Mouse (Mus musculus) ES-E14 (cell line): Measurements from ENCODE around the gene Olfr1564. TPM values are rescaled to one million over a fixed set of nuclear protein-coding genes. Genes with fewer than 3 reads are reported as not detected.
"Not testable (repeated sequence)": the region's sequence is repeated elsewhere in the genome, so short reads cannot be mapped to it uniquely, and the experiment has no call there.

Source experiments
- DNase-seq: peaks from one replicate; pipeline ENCODE4 v3.0.0-alpha.2; 2013; ENCODE audit warnings: low read depth, low spot score
- H3K27ac ChIP-seq: 2 replicates; pipeline ENCODE4 v1.5.1; 2012; ENCODE audit warnings: low read depth, mild to moderate bottlenecking, low read length, moderate library complexity, mixed read lengths; ENCODE audit not compliant: poor library complexity, insufficient read depth, severe bottlenecking
- H3K36me3 ChIP-seq: 2 replicates; pipeline ENCODE4 v1.6.1; 2012; ENCODE audit warnings: mild to moderate bottlenecking, low read length, moderate library complexity, mixed read lengths; ENCODE audit not compliant: control insufficient read depth, poor library complexity, insufficient read depth, severe bottlenecking
- H3K4me1 ChIP-seq, 2 experiments: fragments of 150-350 bp in 1 of 2; sonication (generic) in 1 of 2; 2 replicates each; pipeline ENCODE4 v1.6.1; 2012; ENCODE audit warnings: low read length in 2 of 2, mild to moderate bottlenecking in 1 of 2, mixed read lengths in 1 of 2; ENCODE audit not compliant: control insufficient read depth in 2 of 2, insufficient read depth in 2 of 2, poor library complexity in 1 of 2
- H3K4me3 ChIP-seq, 2 experiments: fragments of 150-350 bp in 1 of 2; sonication (generic) in 1 of 2; 2 replicates each; pipeline ENCODE4 v1.5.1; 2012; ENCODE audit warnings: low read length in 2 of 2, low read depth in 1 of 2, mild to moderate bottlenecking in 1 of 2, mixed read lengths in 1 of 2; ENCODE audit not compliant: insufficient read depth in 1 of 2, poor library complexity in 1 of 2, severe bottlenecking in 1 of 2
- H3K9ac ChIP-seq: 2 replicates; pipeline ENCODE4 v1.6.1; 2012; ENCODE audit warnings: low read depth, mild to moderate bottlenecking, low read length, mixed read lengths; ENCODE audit not compliant: poor library complexity, insufficient read depth, severe bottlenecking
- H3K9me3 ChIP-seq: fragments of 150-350 bp; sonication (generic); 2 replicates; pipeline ENCODE4 v1.6.1; 2012; ENCODE audit warnings: low read depth, mild to moderate bottlenecking, low read length; ENCODE audit not compliant: control insufficient read depth, insufficient read depth
- CHD2 ChIP-seq: IDR thresholded peaks from 2 replicates; pipeline ENCODE4 v1.6.1; 2014; ENCODE audit warnings: mild to moderate bottlenecking, low read depth, low read length, inconsistent platforms
- HCFC1 ChIP-seq: IDR thresholded peaks from 2 replicates; pipeline ENCODE4 v1.6.1; 2012; ENCODE audit warnings: low read length, inconsistent platforms, borderline replicate concordance; ENCODE audit not compliant: insufficient read depth
- MAFK ChIP-seq: IDR thresholded peaks from 2 replicates; pipeline ENCODE4 v1.6.1; 2014; ENCODE audit warnings: mild to moderate bottlenecking, low read depth, low read length, inconsistent platforms; ENCODE audit not compliant: insufficient read depth
- ZC3H11A ChIP-seq: IDR thresholded peaks from 2 replicates; pipeline ENCODE4 v1.6.1; 2012; ENCODE audit warnings: low read depth, mild to moderate bottlenecking, inconsistent platforms, low read length, borderline replicate concordance
- ZNF384 ChIP-seq: IDR thresholded peaks from 2 replicates; pipeline ENCODE4 v1.6.1; 2012; ENCODE audit warnings: low read depth, low read length, inconsistent platforms
- in situ Hi-C, 2 experiments: fragments of 600-800 bp; cut with MboI; formaldehyde crosslinking; loops; one replicate each; pipeline ENCODE4 v1.15.1; 2025; ENCODE audit warnings: low sequenced_read_pairs in 2 of 2, inconsistent platforms in 1 of 2; ENCODE audit not compliant: unreplicated experiment in 2 of 2
- total RNA-seq: library from RNA; depleted of rRNA; stranded (reverse); fragments of 300-350 nt; gene quantifications from 2 replicates; pipeline ENCODE4 v1.2.3, GENCODE M21; 2012; rRNA removed

Gene Olfr1564
- 0.18 and 0.21 TPM in 2 replicates for total RNA-seq

- TF ChIP-seq CHD2 (no peak), HCFC1 (no peak), ZNF384 (no peak), ZC3H11A (no peak), MAFK (no peak)
- Histone ChIP-seq H3K9ac (no peak within 1 kb of the TSS), H3K9me3 (no peaks in the 10 kb centered on the region), H3K4me3 (no peak within 1 kb of the TSS), H3K4me1 (no peaks in the 10 kb centered on the region), H3K36me3 (no peaks in the 10 kb centered on the region), H3K27ac (no peak within 1 kb of the TSS)
- in situ Hi-C loops, result no loop called here
- no peak for DNase-seq
Observed at GRCm38 (mm10) chr17:33221590-33221989, at the start of gene Olfr1564. Olfr1564 (minus strand) TSS chr17:33221690.

GRCm38 (mm10) chr17:33268907-33269306 is 47.4 kb upstream of the Olfr1564 start:
- Histone ChIP-seq H3K9ac (no peak overlapping the region), H3K9me3 (no peaks in the 10 kb centered on the region), H3K4me1 (no peaks in the 10 kb centered on the region), H3K36me3 (no peaks in the 10 kb centered on the region), H3K27ac (no peak overlapping the region), H3K4me3 (no peak overlapping the region)
- TF ChIP-seq HCFC1 (no peak), ZC3H11A (no peak), MAFK (no peak), ZNF384 (no peak), CHD2 (no peak)
- in situ Hi-C loops, result no loop called here
- DNase-seq, result no peak

GRCm38 (mm10) chr17:33264376-33264775 is 42.9 kb upstream of the Olfr1564 start, which contains the start of gene Olfr63:
Olfr63 (plus strand) TSS chr17:33264676.
- H3K27ac ChIP-seq, result no peak within 1 kb of the TSS
- no peak within 1 kb of the TSS for H3K9ac ChIP-seq
- in situ Hi-C loops, result no loop called here
- H3K36me3 ChIP-seq, result no peaks in the 10 kb centered on the region
- no peak for TF ChIP-seq HCFC1
- TF ChIP-seq CHD2, result no peak
- no peak for TF ChIP-seq ZC3H11A
- no peak for TF ChIP-seq MAFK
- TF ChIP-seq ZNF384, result no peak
- no peaks in the 10 kb centered on the region for H3K9me3 ChIP-seq
- no peak within 1 kb of the TSS for H3K4me3 ChIP-seq
- DNase-seq, result no peak
- no peaks in the 10 kb centered on the region for H3K4me1 ChIP-seq

GRCm38 (mm10) chr17:33255319-33255657 is 33.8 kb upstream of the Olfr1564 start:
- H3K4me3 ChIP-seq, H3K9ac ChIP-seq, H3K27ac ChIP-seq, DNase-seq, H3K9me3 ChIP-seq, in situ Hi-C loops, H3K4me1 ChIP-seq, H3K36me3 ChIP-seq: not testable (repeated sequence)

- DNase-seq, in situ Hi-C loops, H3K4me1 ChIP-seq, H3K36me3 ChIP-seq, H3K9me3 ChIP-seq, H3K4me3 ChIP-seq, H3K9ac ChIP-seq, H3K27ac ChIP-seq: not testable (repeated sequence)
Observed at GRCm38 (mm10) chr17:33254530-33255318, 33.2 kb upstream of the Olfr1564 start, which contains the start of gene Zfp955a. Zfp955a (minus strand) TSS chr17:33255145.

- H3K9ac ChIP-seq, H3K9me3 ChIP-seq, H3K36me3 ChIP-seq, DNase-seq, H3K27ac ChIP-seq, H3K4me1 ChIP-seq, in situ Hi-C loops, H3K4me3 ChIP-seq: not testable (repeated sequence)
Observed at GRCm38 (mm10) chr17:33236646-33237045, 15.2 kb upstream of the Olfr1564 start.

DNA sequence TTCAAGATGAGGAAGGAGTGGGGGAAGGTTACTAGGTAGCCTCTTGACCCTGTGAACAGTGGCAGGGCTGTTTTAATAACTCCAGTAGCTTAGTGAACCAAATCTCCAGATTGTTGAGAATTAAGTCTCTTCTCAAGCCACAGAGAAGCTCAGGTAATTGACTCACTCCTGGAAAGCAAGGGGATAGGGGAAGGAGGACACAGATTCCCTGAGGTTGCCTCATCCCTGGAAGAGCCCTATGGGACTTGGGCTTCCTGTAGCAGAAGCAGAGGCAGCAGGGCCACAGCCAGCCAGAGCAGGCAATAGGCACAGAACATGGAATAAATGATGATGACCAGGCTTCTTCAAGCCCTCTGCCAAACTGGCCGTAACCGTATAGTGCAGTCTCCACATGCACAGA is 30.5 kb downstream of the Olfr1564 start, which contains the start of gene Olfr239:
TSS of gene Olfr239 (plus strand) at position 301 of the 400 bp plus-strand sequence.
- H3K4me3 ChIP-seq, DNase-seq, H3K9ac ChIP-seq, H3K27ac ChIP-seq, H3K9me3 ChIP-seq, in situ Hi-C loops, H3K36me3 ChIP-seq, H3K4me1 ChIP-seq: not testable (repeated sequence)
